Mouse (Mus musculus): ENCODE measurements at regions not wholly inside any gene's neighbourhood (a gene's known extent, or its start where the extent isn't known, plus 50 kb on each side); places are given as distances from the start of the nearest gene placed in this dataset.

GRCm38 (mm10) chr16:47289730-47290129 lies 791.4 kb upstream of the Nectin3 start:
- H3K4me2 ChIP-seq (replicated peaks) = no peak overlapping the region
- no peak overlapping the region for H3K4me3 ChIP-seq (replicated peaks)
- H3K27me3 ChIP-seq = no peaks in the 10 kb centered on the region
- no peak overlapping the region for H3K27ac ChIP-seq
- no peaks in the 10 kb centered on the region for H3K9me3 ChIP-seq
- no peak for ATAC-seq
- no peaks in the 10 kb centered on the region for H3K4me1 ChIP-seq (replicated peaks)
- H3K36me3 ChIP-seq = no peaks in the 10 kb centered on the region
- H3K9ac ChIP-seq (replicated peaks) = no peak overlapping the region

DNA sequence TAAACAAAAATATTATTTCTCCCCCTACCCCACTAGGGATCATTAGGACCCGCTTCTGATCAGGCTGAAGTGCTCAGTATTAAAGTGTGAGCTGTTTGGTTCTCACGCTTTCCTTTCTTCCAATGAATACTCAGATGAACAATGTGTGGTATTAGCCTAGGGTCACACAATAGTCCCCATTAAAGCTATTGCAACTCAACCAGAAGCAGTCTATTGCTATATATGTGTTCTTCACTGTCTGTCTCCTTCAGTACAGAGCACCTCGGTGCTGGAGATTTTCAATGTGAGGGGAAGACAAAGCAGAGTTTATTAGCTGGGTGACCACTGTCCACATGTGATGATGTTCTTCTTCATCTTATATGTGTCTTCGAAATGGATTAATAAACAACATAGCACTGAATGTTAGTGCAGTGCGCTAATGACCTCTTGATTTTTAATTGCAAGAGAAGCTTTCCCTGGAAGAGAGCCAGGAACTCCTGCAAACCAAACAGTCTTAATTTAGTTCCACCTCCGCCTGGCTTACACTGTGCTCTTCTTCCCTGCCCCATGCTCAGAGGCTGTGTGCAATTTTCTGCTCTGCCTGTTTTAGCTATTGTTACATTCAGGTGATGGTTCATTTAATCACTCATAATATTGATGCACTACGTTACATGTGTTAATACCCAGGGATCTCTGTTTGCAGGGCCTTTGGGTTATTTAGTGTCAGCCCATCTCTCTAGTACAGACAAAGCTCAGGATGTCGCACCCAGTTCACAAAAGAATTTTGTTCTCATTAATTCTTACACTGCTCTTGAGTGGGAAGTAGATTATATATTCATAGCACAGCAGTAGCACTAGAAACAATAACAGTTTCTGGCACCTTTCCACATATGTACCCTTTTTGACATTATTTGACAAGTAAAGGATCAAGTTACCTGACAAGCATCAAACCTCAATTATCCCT lies 768.7 kb upstream of the Nectin3 start:
- 0 out of 2 replicates have a peak overlapping the region, but pooled peaks have one; percentile 3 for H3K27ac ChIP-seq
- no peaks in the 10 kb centered on the region for H3K36me3 ChIP-seq
- no peaks in the 10 kb centered on the region for H3K27me3 ChIP-seq
- no peak overlapping the region for H3K4me2 ChIP-seq (replicated peaks)
- peak; percentile 80 for ATAC-seq
- 64% methylated on average over 8 of the region's 8 CpGs for WGBS
- H3K4me3 ChIP-seq (replicated peaks) = no peak overlapping the region
- H3K9ac ChIP-seq (replicated peaks) = no peak overlapping the region
- H3K4me1 ChIP-seq (replicated peaks) = peaks cover 7% of the 10 kb centered on the region
- H3K9me3 ChIP-seq = no peaks in the 10 kb centered on the region

Data from midbrain, embryonic 13.5 days (tissue).